Mouse (Mus musculus): ENCODE data around the gene Nit2.
"Not testable (repeated sequence)": the region's sequence is repeated elsewhere in the genome, so short reads cannot be mapped to it uniquely, and the experiment has no call there.

The Nit2 gene

GRCm38 (mm10) chr16:57166611-57167513 is at the start of gene Nit2:
Gene Nit2 (minus strand): TSS chr16:57167341.
- in situ Hi-C loops (cut with MboI, MseI): loop anchor here in 1 of 2 experiments (5.0 kb wide), 1 partner anchor 50 kb away; no protein-coding TSS in a partner anchor

- in situ Hi-C loops (cut with MboI, MseI): no loop called here
Observed at GRCm38 (mm10) chr16:57215957-57216356, 48.8 kb upstream of the Nit2 start.

DNA sequence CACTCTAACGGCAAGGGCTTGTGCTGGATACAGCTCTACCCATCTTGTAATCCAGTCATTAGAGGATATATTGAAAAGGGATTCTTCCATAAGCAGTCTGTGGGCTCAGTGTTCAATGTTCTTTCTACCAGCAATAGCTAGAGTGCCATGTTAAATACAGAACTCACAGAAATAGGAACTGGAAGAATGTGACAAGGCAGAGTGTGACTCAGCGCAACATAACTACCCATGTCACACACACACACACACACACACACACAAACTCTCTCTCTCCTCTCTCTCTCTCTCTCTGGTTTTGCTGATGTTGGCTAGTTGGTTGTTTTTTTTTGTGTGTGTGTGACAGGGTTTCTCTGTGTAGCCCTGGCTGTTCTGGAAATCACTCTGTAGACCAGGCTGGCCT is 43.9 kb upstream of the Nit2 start:
- in situ Hi-C loops (cut with MboI, MseI): no loop called here

DNA sequence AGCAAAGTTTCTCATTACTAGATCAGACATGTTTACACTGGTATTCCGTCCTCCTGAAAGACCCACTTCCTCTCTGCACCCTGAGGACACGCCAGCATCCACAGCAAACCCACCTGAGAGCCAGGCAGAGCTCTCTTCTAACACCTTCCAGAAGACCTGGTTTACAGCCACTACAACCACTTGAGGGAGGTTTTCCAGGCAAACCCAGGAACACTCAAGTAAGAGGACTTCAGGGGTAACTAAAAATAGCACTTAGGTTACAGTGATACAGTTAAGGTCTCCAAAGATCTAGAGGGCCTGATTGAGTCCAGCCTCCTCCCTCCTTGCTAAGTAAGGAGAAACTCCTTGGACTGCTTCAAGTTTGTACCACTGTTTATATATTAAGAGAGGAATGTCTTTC is 41.2 kb upstream of the Nit2 start:
- in situ Hi-C loops (cut with MboI, MseI): no loop called here

- in situ Hi-C loops (cut with MboI, MseI): no loop called here
Observed at GRCm38 (mm10) chr16:57197281-57197680, 30.1 kb upstream of the Nit2 start.

- in situ Hi-C loops (cut with MboI, MseI): no loop called here
Observed at GRCm38 (mm10) chr16:57196590-57196989, 29.4 kb upstream of the Nit2 start.

- in situ Hi-C loops (cut with MboI, MseI): no loop called here
Observed at GRCm38 (mm10) chr16:57191214-57191613, 24.1 kb upstream of the Nit2 start.

DNA sequence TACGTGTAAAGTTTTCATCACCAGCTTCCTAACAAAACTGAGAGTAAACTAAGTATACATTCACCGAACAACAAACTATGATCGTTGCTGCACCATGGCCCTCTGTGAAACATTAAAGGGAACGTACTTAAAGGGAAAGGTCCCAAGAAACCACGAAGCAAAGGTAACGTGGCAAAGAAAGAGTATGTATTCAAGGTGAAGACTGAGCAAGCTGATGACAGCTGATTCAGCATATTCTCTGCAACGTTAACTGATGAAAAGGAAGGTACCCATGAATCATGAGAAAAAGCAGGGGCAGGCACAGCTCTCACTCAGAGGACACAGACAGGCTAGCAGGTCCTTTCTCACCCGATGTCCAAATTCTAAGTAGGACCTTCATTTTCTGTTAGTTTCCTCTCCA is 23.2 kb upstream of the Nit2 start:
- in situ Hi-C loops (cut with MboI, MseI): no loop called here

GRCm38 (mm10) chr16:57189493-57189892 is 22.4 kb upstream of the Nit2 start:
- in situ Hi-C loops (cut with MboI, MseI): loop anchor here in 1 of 2 experiments (10.0 kb wide), 1 partner anchor 385 kb away; no protein-coding TSS in a partner anchor

DNA sequence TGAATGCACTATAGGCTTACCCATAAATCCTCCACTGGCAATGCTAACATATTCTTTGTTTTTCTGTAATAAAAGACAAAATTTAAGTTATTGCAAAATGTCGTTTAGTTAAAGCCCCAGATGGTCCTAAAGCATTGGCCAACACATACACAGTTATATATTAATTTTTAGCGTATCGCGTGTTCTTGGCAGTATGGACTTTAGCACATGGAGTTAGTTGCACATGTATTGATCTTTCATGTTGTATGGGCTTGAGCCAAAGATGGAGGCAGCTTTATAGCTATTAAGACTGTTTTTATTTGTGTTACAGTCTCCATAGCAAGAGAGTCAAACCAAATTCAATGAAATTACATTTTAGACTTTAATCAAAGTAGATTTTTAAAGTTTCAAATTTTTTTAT is 19.5 kb upstream of the Nit2 start:
- in situ Hi-C loops (cut with MboI, MseI): loop anchor here in 1 of 2 experiments (10.0 kb wide), 1 partner anchor 382 kb away; no protein-coding TSS in a partner anchor

DNA sequence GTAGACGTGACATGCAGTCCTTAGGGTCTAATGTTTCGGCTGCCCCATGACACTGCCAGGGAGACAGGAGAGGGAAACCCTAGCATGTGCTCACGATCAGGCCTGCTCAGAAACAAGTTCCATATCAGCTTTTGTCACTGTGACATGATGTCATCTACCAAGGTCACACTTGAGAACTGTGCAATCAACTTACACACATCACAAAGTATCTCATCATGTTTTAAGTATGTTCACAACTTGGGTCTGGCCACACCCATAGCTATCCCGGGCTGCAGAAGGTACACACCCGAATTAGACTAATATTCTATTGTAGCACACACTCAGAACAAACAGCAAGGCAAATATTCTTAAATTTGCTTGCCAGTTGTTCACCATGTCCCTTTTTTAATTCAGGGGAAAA is 14.9 kb upstream of the Nit2 start:
- in situ Hi-C loops (cut with MboI, MseI): loop anchor here in 1 of 2 experiments (10.0 kb wide), 1 partner anchor 377 kb away; no protein-coding TSS in a partner anchor

DNA sequence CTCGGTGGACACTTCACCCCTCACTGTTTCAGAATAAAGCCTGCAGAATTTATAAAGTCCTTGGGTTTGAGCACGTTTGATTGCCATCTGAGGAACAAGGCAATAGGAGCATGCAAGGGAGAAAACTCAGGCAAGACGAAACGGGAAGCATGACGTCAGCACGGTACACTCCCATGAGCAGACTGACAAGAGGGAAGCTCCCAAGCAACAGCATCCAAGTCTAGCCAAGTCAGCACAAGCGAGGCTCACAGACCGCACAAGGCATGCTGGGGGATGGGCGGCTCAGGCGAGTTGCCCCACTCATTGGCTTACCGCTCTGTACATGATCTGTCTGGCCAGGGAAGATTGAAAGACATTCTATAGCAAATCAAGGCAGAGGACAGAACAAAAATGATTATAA is 14.0 kb upstream of the Nit2 start:
- in situ Hi-C loops (cut with MboI, MseI): loop anchor here in 1 of 2 experiments (10.0 kb wide), 1 partner anchor 376 kb away; no protein-coding TSS in a partner anchor

GRCm38 (mm10) chr16:57177664-57178063 is 10.5 kb upstream of the Nit2 start:
- in situ Hi-C loops (cut with MboI, MseI): no loop called here

DNA sequence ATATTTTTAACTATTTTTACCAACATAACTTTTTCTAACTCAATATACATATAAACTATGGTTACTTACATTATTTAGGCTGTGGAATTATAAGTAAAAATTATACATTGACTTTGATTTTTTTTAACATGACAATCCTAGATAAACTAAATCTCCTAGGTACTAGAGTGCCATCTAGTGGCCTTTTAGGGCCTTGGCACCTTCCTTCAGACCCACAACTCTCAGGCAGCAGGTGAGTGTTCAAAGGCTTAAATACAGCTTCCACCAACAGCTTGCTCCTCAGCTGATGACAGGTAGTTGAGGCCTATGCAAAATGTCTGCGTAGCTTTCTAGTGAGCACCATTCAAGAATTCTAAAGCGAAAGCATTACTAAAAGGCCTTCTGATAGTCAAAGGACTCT is 10.1 kb upstream of the Nit2 start:
- in situ Hi-C loops (cut with MboI, MseI): no loop called here

DNA sequence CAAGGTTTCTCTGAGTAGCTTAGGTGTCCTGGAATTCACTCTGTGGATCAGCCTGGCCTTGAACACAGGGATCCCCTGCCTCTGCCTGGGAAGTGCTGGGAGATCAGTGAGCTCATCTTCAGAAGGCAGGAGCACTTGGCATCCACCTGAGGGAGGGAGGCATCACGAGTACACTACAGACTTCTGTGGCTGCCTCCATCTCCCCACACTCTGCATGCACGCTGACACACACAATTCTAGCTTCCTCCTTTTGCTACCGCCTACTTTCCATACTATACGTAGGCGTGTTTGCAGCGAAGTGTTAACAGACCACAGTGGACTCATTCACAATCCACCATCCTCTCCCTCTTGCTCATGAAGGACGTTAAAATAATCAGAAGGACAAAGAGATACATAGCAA is 9.1 kb upstream of the Nit2 start:
- in situ Hi-C loops (cut with MboI, MseI): no loop called here

DNA sequence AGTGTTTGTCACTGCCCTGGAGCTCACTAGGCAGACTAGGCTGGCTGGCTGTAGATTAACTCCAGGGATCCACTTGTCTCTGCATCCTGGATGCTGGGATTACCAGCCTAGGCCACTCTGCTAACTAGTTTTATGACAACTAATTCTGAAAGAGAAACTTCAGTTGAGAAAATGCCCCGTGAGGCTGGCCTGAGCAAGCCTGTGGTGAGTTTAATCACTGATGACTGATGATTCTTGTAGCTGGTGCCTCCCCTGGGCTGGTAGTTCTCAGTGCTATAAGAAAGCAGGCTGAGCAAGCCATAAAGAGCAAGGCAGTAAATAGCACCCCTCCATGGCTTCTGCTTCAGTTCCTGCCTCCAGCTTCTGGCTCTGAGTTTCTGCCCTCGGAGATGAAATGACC is 8.6 kb upstream of the Nit2 start:
- in situ Hi-C loops (cut with MboI, MseI): no loop called here

- in situ Hi-C loops (cut with MboI, MseI): not testable (repeated sequence)
Observed at GRCm38 (mm10) chr16:57174480-57174879, 7.3 kb upstream of the Nit2 start.

- in situ Hi-C loops (cut with MboI, MseI): no loop called here
Observed at GRCm38 (mm10) chr16:57171570-57171969, 4.4 kb upstream of the Nit2 start.

DNA sequence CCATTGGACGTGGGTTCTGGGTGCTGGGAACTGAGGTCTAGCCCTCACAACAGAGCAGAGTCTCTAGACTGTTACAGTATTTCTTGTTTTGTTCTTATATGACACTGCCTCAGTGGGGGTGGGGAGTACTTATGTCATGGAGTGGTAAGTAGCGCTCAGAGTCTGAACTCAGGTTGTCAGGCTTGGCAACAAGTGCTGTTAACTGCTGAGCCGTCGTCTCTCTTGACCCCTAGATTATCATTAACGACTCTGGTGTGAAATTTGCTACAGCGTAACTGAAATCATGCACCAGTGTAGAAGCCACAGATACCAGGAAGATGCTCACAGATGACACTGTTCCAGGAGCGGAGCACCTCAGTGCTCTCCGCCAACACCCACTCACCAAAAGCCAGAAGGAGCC is 4.0 kb upstream of the Nit2 start:
- in situ Hi-C loops (cut with MboI, MseI): no loop called here

DNA sequence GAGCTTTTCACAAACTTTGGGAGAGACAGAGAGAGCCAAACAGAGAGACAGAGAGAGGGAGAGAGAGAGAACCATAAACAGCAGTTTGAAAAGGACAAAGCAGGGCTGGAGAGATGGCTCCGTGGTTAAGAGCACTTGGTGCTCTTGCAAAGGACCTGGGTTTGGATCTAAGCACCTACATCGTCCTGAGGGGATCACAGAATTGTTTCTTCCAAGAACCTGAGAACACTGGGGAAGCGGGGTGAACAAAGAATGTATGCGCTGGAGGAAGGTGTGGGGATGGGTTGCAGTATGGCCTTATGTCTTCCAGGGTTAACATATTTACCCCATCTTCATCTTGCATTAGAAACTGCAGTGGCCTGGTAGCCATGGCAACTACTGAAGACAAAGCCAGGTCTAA is 1.1 kb upstream of the Nit2 start:
- in situ Hi-C loops (cut with MboI, MseI): loop anchor here in 1 of 2 experiments (5.0 kb wide), 1 partner anchor 51 kb away; no protein-coding TSS in a partner anchor

DNA sequence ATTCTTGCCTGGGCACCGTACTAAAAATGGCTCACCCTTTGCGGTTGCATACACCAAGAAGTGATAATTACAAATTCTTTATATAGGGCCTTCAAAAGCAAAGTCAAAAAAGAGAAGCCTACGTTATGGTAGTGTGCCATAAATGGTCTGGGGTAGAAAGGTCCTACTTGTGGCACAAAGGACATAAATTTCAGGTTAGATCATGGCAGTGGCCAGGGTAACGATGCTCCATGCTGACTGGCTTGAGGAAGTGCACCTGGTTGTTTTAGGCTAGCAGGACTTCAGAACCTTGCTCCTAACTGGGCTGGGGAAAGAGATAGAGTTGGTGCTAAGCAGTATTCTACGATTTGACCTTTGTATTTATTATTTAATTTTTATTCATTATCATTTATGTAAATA is 372 bp upstream of the Nit2 start:
- in situ Hi-C loops (cut with MboI, MseI): loop anchor here in 1 of 2 experiments (5.0 kb wide), 1 partner anchor 50 kb away; no protein-coding TSS in a partner anchor

GRCm38 (mm10) chr16:57166086-57166485 is 1.1 kb downstream of the Nit2 start:
- in situ Hi-C loops (cut with MboI, MseI): loop anchor here in 1 of 2 experiments (5.0 kb wide), 1 partner anchor 49 kb away; no protein-coding TSS in a partner anchor

GRCm38 (mm10) chr16:57165157-57165556 is 2.0 kb downstream of the Nit2 start:
- in situ Hi-C loops (cut with MboI, MseI): loop anchor here in 1 of 2 experiments (5.0 kb wide), 1 partner anchor 48 kb away; no protein-coding TSS in a partner anchor

Measured in T-helper 17 cell (primary cell).